Mouse (Mus musculus) brown adipose tissue, adult 24 weeks (tissue): ENCODE measurements around the gene Hnrnpll. TPM values are rescaled to one million over a fixed set of nuclear protein-coding genes. Genes with fewer than 3 reads are reported as not detected.
"Not testable (repeated sequence)": the region's sequence is repeated elsewhere in the genome, so short reads cannot be mapped to it uniquely, and the experiment has no call there.

Experiments
- H3K27ac ChIP-seq: fragments of 200-500 bp; replicated peaks from 2 replicates; pipeline ENCODE4 v1.5.1; 2012; ENCODE audit warnings: low read depth, mild to moderate bottlenecking, low read length
- H3K4me1 ChIP-seq: fragments of 200-500 bp; 2 replicates; pipeline ENCODE4 v1.6.1; 2012; ENCODE audit warnings: low read length, mixed read lengths; ENCODE audit not compliant: control insufficient read depth, insufficient read depth, insufficient read length
- H3K4me3 ChIP-seq: fragments of 200-500 bp; 2 replicates; pipeline ENCODE4 v1.5.1; 2012; ENCODE audit warnings: low read depth, mild to moderate bottlenecking, low read length, moderate library complexity; ENCODE audit not compliant: insufficient read depth
- polyA plus RNA-seq: library from polyadenylated mRNA; stranded (reverse); fragments of >200 nt; gene quantifications from 2 replicates; pipeline ENCODE4 v1.2.4, GENCODE M21; 2012; ENCODE audit not compliant: missing spikeins, insufficient read depth, insufficient read length

The Hnrnpll gene
- polyA plus RNA-seq, 1 experiment: 15.9 TPM

DNA sequence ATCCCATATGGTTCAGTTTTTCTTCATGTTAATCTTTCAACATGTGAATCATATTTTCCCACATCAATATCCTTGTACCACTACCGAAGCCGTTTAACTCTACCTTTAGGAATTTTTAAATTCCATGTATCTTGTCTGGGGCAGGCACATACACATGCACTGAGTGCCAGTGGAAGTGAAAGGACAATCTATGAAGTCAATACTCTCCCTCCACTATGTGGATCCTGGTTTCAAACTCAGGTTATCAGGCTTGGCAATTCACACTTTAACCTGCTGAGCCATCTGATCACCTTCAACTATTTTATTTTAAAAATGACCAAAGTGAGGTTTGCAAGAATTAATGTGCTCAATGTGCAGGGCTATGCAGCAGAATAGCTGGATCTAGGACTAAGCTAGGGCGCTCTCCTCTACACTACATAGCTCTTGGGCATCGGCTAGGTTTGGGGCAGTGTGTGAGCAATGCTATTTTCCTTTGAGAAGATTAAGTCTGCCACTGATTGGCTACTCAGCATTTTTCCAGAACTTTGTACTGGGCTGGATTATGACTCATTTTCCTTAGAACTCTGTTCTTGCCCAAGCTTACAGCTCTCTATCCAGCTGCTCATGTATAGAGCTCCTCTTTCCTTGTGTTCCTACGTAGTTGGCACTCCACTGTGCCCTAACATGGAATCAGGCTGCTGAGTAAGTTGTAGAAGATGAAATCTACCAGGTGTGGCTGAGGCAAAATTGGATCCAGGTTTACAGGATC is 35.8 kb downstream of the Hnrnpll start:
- H3K4me3 ChIP-seq: no peak overlapping the region
- H3K4me1 ChIP-seq: no peaks in the 10 kb centered on the region
- no peak overlapping the region for H3K27ac ChIP-seq

GRCm38 (mm10) chr17:80022090-80022489 is 40.0 kb downstream of the Hnrnpll start:
- no peak overlapping the region for H3K4me3 ChIP-seq
- no peaks in the 10 kb centered on the region for H3K4me1 ChIP-seq
- no peak overlapping the region for H3K27ac ChIP-seq

- H3K4me3 ChIP-seq: no peak overlapping the region
- no peak overlapping the region for H3K27ac ChIP-seq
- H3K4me1 ChIP-seq: no peaks in the 10 kb centered on the region
Observed at GRCm38 (mm10) chr17:80020495-80020894, 41.6 kb downstream of the Hnrnpll start.

- Histone ChIP-seq H3K27ac (no peak overlapping the region), H3K4me1 (no peaks in the 10 kb centered on the region), H3K4me3 (peak overlapping the region; percentile 31; the same call in 1 of the 2 replicates)
Observed at GRCm38 (mm10) chr17:80018976-80019541, 43.1 kb downstream of the Hnrnpll start.

GRCm38 (mm10) chr17:80018239-80018975 is 43.7 kb downstream of the Hnrnpll start:
- Histone ChIP-seq H3K4me3 (no peak overlapping the region), H3K4me1 (no peaks in the 10 kb centered on the region), H3K27ac (no peak overlapping the region)

DNA sequence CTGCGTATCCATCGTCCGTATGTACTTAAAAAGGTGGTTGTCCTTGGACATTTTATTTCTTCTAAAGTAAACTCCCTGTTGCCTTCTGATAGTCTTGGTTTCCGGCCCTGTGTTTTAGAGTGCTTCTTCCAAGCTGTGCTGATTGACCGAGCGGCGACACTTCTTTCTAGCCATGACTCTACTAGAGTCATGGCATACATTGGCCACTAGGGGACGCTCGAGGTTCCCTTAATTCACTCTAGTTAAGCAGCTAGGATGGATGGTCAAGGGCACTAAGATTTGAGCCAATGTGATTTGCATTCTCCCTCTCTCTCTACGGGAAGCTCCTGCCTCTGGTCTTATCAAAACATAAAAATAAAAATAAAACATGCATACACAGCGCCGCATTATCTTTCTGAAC is 44.7 kb downstream of the Hnrnpll start:
- no peak overlapping the region for H3K4me3 ChIP-seq
- no peaks in the 10 kb centered on the region for H3K4me1 ChIP-seq
- H3K27ac ChIP-seq: no peak overlapping the region

- not testable (repeated sequence) for H3K4me1 ChIP-seq, H3K4me3 ChIP-seq, H3K27ac ChIP-seq
Observed at GRCm38 (mm10) chr17:80016400-80016799, 45.7 kb downstream of the Hnrnpll start.

GRCm38 (mm10) chr17:80014361-80014809 is 47.7 kb downstream of the Hnrnpll start:
- no peak overlapping the region for H3K27ac ChIP-seq
- no peak overlapping the region for H3K4me3 ChIP-seq
- H3K4me1 ChIP-seq: no peaks in the 10 kb centered on the region

DNA sequence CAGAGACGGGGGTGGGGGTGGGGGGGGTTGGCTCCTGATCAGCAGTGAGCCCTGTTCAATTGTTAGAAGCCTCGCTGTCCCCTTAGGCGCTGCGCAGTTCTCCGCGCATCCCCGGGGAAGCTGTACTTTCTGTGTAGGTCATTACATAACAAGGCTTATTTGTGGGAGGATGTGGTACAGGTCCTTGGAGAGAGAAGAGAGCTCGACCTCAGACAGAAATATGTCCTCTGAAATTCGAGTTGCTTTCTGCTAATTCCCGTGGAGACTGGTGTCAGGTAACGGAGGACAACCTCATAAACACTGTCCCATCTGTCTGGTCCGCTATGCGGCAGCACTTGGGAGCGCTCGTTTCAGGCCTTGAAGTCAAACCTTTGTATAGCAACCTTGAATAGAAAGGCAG is 52.2 kb downstream of the Hnrnpll start:
- H3K4me1 ChIP-seq: no peaks in the 10 kb centered on the region
- no peak overlapping the region for H3K27ac ChIP-seq
- H3K4me3 ChIP-seq: no peak overlapping the region

DNA sequence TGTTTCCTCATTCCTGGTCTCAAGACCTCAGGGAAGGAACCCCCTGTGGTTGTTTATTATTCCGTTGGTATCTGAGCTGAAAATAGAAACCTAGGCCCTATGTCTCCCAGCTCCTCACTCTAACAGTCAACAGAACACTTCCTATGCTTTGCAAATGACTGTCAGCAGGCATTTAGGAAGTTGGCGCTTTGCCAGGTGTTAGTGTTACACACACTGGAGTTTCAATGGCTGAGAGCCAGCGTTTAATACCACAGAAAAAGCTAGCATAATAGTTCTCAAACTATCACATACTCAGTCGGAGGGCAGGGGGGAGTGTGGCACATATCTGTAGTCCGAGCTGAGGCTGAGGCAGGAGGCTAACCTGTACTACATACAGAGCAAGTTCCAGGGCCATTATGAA is 53.3 kb downstream of the Hnrnpll start:
- no peak overlapping the region for H3K27ac ChIP-seq
- H3K4me3 ChIP-seq: no peak overlapping the region
- no peaks in the 10 kb centered on the region for H3K4me1 ChIP-seq

DNA sequence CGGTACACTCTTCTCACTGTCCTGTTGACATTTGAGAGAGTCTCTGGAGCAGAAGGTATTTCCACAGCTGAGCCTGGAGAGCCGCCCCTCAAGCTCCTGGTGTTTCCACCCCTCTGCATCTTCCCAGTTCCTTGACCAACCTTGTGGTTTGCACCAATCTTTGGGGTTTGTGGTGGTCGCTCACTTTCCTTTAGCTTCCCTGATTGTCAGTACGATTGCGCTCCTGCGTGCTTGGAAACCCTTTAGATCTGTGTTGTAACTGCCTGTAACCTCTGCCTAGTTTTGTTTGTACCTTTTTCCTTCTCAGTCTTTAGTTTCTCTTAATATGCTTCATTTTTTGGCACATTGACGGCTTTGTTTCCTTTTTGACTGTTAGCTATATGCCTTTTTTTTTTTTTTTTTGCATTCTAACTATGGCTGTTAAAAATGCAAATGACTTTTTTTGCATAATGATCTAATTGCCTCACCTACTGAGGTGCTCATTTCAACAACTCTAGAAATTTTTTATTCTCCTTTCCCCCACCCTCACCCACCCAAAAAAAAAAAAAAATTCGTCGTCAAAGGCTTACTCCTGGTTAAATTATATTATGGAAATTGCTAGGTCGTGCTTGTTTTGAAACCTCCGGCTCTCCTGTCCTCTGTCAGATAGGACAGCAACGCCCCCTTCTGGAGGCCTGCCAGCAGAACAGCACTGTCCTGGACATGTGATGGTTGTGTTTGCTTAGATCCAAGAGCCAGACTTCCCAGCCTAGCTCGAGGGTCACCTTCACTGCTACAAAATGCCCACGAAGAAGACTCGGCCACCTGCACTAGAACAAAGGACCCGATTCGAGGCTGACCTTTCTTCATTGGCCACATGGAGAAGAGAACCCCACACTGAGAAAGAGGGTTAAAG is 57.5 kb downstream of the Hnrnpll start:
- Histone ChIP-seq H3K27ac (peak overlapping the region; percentile 20; the same call in 1 of the 2 replicates), H3K4me1 (peaks cover 2% of the 10 kb centered on the region; the same call in 1 of the 2 replicates), H3K4me3 (no peak overlapping the region)

- peak overlapping the region; percentile 20; the same call in 1 of the 2 replicates for H3K27ac ChIP-seq
- not testable (repeated sequence) for H3K4me1 ChIP-seq, H3K4me3 ChIP-seq
Observed at GRCm38 (mm10) chr17:80003851-80004250, 58.3 kb downstream of the Hnrnpll start.

DNA sequence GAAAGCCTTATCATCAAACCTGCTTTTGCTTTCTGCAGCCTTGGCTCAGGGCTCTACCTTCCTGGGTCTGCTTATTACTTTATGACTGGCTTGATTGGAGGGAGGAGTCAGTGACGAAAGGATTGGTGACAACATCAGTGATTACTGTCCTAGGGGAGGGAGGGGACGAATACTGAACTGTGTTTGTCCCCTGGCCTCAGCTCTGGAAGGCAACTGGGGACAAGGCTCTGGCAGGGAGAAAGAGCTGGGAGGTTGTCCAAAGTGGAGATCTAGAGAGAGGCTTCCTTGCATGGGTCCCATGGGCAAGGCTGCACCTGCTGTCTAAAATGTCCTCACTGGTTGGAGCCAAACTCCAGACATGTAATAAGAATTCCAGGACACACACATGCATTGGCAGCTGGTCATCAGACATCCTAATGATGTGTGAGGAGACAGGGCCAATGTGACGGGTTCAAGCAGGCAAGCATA is 59.7 kb downstream of the Hnrnpll start:
- Histone ChIP-seq H3K27ac (peak overlapping the region; percentile 80), H3K4me3 (no peak overlapping the region), H3K4me1 (peaks cover 2% of the 10 kb centered on the region; the same call in 1 of the 2 replicates)

DNA sequence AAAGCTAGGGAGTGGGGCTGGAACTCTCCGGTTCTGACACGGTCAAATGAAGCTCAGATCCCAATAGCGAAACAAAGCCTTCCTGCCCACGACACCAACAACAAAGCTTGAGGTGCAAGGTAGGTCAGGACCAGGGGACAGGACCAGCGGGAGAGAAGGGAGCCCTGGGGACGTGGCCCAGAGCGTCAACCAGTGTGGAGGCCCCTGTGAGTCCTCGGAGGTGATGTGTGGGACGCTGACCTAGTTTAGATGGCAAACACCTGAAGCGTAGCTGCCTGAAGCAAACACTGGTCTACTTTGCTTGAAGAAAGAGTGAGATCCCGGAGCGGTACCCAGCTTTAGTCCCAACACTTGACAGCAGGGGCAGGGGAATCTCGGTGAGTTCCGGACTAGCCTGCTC is 62.5 kb downstream of the Hnrnpll start:
- H3K27ac ChIP-seq: no peak overlapping the region

More for the DNA sequence above, 62.5 kb downstream of the Hnrnpll start:
- Histone ChIP-seq H3K4me3 (no peak overlapping the region), H3K4me1 (peaks cover 2% of the 10 kb centered on the region)
